Mouse (Mus musculus) frontal cortex, adult (tissue): ENCODE data around the gene Krtap31-2.

Experiments
- ATAC-seq: cut with Nextera tagmentation; 2 replicates; pipeline ENCODE4 v1.9.2; 2017; ENCODE audit warnings: mild to moderate bottlenecking, moderate library complexity, mixed read lengths; ENCODE audit not compliant: low TSS enrichment

The Krtap31-2 gene

DNA sequence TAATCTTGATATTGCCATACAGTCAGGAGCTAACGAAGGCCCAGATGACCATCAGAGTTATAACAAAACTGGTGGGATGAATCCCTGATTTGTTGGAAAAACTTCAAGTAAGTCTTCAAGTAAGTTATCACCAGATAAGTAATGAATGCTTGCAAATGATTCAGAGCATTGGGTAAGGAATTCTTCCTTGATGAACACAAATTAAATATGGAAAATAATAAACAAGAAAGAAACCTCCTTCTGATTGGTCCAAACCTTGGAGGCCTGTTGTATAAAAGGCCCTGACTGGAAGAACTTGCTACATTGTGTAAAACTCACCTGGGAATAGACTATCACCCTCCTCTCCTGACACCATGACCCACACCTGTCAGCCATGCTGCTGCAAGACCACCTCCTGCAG lies at the start of gene Krtap31-2:
Gene Krtap31-2, plus strand, starts transcription at position 301 of the 400 bp plus-strand sequence.
- no peak for ATAC-seq

DNA sequence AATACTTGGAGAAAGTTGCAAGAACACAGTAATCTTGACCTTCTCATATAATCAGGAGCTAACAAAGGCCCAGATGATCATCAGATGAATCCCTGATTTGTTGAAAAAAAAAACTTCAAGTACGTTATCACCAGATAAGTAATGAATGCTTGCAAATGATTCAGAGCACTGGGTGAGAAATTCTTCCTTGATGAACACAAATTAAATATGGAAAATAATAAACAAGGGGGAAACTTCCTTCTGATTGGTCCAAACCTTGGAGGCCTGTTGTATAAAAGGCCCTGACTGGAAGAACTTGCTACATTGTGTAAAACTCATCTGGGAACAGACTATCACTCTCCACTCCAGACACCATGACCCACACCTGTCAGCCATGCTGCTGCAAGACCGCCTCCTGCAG lies 28.5 kb upstream of the Krtap31-2 start, which contains the start of gene Krtap31-1:
Gene Krtap31-1, plus strand, starts transcription at position 301 of the 400 bp plus-strand sequence.
- no peak for ATAC-seq

DNA sequence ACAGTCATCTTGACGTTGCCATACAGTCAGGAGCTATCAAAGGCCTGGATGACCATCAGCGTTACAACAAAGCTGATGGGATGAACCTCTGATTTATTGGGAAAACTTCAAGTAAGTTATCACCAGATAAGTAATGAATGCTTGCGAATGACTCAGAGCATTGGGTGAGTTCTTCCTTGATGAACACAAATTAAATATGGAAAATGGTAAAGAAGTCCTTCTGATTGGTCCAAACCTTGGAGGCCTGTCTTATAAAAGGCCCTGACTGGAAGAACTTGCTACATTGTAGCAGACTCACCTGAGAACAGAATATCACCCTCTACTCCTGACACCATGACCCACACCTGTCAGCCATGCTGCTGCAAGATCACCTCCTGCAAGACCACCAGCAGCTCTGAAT lies 21.6 kb upstream of the Krtap31-2 start, which contains the start of gene Gm11565:
Gene Gm11565, plus strand, starts transcription at position 301 of the 400 bp plus-strand sequence.
- ATAC-seq, result no peak

GRCm38 (mm10) chr11:99937751-99938264 lies 1.7 kb downstream of the Krtap31-2 start:
- no peak for ATAC-seq

- ATAC-seq, result no peak
Observed at GRCm38 (mm10) chr11:99948175-99948574, 12.1 kb downstream of the Krtap31-2 start, which contains the start of gene Krtap9-5. Krtap9-5 (plus strand) TSS chr11:99948475.

GRCm38 (mm10) chr11:99964213-99964612 lies 28.1 kb downstream of the Krtap31-2 start:
- ATAC-seq, result no peak

DNA sequence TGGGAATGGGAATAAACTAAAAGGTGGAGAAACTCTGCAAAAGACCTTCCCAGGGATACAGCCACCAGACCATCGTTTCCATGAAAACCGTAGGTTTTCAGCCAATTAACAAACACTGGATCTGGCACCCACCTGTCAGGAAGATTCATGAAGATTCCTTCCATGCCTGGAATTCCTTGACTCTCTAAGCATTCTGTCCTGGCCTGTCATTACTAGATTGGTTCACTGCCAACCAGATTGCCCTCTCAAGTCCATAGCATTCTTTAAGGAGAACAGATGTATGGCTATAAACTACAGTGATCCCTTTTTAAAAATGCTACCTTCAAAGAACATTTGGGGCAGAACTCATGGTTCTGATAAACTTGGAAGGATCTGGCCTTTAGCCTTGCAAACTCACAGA lies 29.9 kb downstream of the Krtap31-2 start:
- no peak for ATAC-seq

- ATAC-seq, result no peak
Observed at GRCm38 (mm10) chr11:99978953-99979352, 42.9 kb downstream of the Krtap31-2 start, which contains the start of gene Krtap29-1. Krtap29-1 (minus strand) TSS chr11:99979053.

DNA sequence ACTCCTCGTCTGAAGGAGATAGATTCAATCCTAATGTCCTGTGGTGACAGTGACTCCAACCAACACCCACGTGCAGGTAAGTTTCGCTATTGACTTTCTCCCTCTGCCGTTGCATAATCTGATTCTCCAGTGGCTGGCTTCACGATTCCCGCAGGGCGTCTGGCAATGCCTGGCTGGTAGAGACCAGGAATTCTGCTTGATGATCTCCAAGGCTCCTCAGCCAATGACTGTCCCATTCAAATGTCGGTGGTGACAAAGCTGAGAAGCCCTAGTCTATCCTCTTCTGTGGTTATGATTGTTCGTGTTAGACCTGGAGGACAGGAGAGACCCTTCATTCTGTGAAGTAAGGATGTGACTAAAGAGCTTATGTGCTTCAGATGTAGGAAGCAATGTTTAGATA lies 46.6 kb downstream of the Krtap31-2 start:
- no peak for ATAC-seq

- ATAC-seq, result no peak
Observed at GRCm38 (mm10) chr11:99983442-99983841, 47.4 kb downstream of the Krtap31-2 start.

- peak; percentile 88 for ATAC-seq
Observed at GRCm38 (mm10) chr11:99985291-99986092, 49.4 kb downstream of the Krtap31-2 start.

GRCm38 (mm10) chr11:99986180-99986647 lies 50.1 kb downstream of the Krtap31-2 start, which contains the start of gene Krtap16-1:
Krtap16-1 (minus strand) TSS chr11:99986597.
- ATAC-seq, result no peak
